Mouse (Mus musculus): ENCODE measurements around the gene Matn4. TPM values are rescaled to one million over a fixed set of nuclear protein-coding genes. Genes with fewer than 3 reads are reported as not detected.

Gene Matn4
- total RNA-seq, 2 experiments from 2014 or later, result not detected

DNA sequence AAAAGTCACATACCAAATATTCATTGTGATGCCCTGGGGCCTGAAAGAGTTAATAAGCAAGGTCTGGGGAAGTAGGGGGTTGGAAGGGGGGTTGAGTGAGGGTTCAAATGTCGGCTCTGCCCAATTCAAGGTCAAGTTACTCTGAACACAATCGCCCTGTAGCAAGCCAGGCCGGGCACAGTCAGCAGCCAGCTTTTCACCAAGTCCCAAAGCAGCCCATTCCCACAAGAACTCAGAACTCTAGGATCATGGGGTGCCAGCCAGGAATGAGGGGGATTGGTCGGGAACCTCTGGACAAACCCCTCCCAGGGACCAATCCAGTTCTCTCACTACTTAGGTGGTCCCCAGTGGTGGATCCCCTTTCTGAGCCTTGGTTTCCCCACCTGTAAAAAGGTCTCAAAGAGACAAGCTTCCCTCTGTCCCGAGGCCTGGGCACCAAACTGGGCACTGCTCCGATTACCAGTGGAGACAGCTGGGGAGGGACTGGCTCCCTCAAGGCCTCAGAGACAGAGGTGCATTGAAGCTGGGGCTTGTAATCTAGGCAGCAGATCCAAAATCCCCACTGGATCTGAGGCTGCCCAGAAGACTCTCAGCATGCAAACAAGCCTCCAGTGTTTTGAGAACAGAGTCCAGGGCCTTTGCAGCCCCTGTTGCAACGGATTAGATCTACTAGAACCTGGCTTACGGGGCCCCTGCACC lies 31.4 kb upstream of the Matn4 start:
- ATAC-seq (ENCODE audit: poor library complexity, severe bottlenecking), result no peak

DNA sequence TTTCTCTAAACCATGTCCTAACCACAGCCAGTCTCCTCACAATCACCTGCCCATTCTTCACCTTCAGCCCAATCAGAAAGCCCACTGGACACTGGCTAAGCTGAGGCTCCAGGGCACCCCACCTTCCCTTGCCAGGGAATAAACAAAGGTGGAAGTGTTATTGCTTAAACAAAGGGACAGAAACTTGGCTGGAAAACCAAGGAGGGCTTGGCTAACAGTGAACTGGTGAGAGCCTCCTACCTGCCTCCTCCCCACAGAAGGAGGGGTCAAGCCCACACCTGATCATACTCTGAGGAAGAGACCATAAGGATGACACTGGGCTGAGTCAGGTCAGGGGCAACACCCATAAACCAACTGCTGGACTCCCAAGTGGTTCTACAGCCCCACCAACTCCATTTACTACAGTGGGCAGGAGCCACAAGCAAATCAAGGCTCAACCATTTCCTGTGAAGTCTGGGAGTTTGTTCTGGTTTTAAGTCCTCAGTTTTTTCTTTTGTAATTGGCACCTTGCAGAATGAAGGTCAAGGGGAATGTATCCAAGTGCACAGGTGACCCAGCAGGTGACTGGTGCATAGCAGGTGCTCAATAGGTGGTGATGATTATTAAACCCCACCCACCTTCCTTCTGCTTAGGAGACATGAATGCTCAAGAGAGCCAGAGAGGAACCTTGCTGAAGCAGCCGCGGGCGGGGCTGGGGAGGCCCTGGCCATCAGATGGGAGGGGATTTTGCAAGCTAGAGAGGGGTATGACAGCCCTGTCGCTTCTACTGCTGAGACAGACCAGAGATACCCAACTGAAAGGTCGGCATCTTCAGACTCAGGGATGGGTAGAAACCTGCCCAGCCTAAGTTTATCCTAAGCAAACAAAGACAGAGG lies 30.5 kb upstream of the Matn4 start:
- ATAC-seq (ENCODE audit: poor library complexity, severe bottlenecking), result no peak

DNA sequence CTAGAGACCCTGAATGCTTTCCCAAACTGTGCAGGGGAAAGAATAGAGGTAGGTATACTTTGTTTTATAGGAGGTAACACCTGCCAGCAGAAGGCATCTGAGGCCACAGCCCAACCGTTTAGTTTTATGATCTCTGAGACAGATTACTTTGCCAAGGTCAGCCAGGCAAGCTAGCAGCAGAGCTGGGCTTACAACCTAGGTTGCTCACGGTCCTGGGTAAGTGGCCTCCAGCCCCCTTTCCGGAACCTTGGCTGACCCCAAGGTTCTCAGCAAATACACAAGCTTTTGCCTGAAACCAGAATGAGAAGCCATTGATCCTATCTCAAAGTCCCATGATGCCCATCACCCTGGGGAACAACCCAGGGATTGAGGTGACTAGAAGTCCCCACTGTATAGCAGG lies 29.7 kb upstream of the Matn4 start:
- ATAC-seq (ENCODE audit: poor library complexity, severe bottlenecking), result no peak

DNA sequence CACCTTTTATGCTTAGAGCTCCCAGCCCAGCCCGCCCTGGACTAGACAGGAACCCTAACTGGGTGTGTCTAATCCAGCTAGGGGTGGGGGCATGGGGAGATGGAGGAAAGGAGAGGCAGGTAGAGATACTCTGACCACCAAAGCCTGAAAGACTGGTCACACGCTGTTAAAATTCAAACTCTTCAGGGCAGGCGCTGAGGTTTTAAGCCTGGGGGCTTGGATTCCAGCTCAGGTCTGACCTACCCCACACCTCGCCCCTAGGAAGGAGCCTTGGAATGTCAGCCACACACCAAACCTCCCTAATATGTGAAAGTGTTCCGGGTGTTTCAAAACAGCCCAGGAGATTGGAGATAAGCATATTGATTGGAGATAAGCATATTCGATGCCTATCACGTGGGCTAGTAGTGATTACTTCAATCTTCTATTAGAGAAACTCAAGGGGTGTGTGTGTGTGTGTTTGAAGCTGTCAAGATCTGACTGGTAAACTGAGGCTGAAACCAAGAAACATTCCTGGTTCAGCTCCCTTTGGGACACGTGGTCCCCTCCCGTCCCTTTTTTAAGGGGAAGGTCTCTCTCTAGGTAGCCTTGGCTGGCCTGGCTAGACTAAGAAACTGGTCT lies 28.4 kb upstream of the Matn4 start:
- no peak for ATAC-seq (ENCODE audit: poor library complexity, severe bottlenecking)

DNA sequence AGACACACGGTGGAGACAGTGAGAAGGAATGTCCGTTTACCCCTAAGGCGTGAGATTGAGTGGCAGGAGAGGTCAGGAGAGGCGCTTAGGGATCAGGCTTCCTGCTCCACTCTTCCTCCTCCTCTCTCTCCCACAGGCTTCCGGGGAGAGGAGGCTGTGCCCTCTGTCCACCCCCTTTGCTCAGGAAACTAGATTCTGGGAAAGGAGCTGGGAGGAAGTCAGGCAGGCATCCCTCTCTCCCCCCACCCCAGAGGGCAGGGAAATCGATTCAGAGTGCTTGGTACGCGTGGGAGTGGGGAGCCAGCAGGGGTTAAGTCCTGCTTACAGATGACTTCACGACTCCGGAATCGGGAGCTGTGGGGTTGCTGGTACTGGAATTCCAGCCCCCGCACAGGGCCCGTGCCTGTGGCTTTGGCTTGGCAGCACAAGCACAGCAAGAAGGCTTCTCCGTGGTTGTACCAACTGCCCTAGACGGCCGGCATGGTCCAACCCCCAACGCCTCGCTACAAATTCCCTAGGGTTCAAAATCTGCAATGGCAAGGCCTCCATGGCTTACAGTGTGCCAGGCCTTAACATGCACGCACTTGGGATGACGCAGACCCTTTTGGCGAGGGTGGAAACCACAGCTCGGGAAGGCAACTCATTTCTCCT lies 27.7 kb upstream of the Matn4 start:
- ATAC-seq (ENCODE audit: poor library complexity, severe bottlenecking), result no peak

DNA sequence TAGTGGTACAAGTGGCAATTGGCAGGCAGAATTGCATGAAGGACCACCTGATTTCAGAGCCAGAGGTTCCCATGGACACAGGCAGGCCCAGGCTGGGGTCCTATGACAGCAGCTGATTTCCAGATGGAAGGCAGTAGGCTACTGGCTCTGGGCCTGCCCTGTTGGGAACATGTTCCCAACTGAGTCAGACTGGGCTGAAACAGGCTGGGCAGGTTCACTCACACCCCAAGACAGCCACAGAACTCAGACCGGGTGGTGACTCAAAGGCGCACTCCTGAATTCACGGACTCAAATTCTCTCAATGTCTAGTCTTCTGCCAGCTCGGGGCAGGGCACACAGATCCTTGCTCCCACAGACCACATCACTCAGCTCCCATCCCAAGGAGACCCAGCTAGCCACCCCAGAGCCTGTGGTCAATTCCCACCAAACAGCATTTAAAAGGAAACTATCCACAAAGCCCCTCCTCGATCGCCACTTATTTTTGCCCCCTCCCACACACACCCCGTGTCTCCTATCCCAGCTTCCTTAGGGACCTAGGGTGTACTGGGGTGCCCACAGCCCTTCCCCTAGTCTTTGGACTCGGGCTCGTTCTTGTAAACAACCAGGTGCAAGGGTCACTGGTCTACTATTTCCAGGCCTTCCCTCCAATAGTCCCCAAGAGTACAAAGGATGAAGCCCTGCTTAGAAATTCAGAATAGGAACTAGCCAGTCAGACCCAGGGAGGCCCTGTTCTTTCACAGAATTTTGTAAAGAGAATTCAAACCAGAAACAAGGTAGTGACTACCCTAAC lies 26.9 kb upstream of the Matn4 start:
- no peak for ATAC-seq (ENCODE audit: poor library complexity, severe bottlenecking)

DNA sequence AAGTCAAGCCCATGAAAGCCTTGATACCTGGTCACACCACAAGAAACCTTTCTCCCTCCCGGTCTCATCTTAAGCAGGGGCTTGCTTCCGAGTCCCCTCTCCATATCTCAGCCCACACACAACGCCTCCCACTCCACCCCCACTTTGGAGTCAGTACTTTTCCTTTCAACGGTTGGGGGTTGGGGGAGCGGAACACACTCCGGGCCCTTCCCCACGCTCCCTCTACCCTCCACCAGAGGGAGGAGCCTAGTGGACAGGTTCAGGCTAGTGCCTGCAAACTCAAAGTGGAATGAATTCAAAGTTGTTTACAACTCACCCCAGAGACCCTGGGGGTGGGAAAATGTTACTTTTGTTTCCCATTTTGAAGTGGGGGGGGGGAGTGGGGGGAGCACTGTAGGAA lies 25.7 kb upstream of the Matn4 start:
- ATAC-seq (ENCODE audit: poor library complexity, severe bottlenecking), result no peak

DNA sequence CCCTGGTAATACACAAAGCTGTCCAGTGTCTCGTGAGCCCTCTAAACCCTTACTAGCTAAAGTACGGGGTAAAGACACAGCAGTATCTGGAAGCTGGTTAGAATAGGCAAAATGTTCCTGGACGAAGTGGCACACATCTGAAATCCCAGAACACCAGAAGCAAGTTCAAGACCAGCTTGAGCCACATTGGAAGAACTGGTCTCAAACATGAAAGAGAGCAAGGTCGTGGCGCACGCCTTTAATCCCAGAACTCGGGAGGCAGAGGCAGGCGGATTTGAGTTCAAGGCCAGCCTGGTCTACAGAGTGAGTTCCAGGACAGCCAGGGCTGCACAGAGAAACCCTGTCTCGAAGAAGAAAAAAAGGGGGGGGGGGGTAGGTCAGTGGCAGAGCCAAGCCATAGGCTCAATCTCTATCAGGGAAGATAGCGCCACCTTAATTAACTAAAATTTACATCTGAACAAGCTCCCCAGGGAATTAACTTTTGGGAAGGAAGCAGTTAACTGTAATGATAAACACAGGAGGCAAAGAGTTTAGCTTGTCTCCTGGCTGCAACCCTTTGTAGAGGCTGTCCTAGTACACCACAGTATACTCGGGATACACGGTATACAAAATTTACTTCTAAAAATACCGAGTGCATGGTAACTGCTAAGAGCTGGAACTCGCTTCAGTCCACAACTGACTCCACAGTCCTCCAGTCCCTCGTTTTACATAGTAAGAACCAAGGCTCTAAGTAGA lies 25.1 kb upstream of the Matn4 start:
- no peak for ATAC-seq (ENCODE audit: poor library complexity, severe bottlenecking)

DNA sequence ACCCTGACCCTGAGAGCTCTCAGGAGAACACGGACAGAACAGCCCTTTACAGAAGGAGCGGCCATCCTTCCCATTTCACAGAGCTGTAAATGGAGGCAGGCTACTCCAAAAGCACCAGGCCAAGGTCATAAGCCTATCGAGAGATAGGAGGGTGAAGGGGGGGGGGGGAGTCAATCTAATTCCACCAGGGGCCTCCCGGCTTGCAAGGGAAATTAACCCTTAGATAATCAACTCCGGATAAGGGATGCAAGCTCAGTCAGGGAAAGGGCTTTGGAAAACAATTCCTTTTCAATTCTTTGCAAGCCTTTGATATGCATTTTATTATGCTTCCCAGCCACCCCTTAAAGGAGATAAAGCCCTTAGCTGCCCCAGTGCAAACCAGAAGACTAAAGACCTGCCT lies 23.5 kb upstream of the Matn4 start:
- ATAC-seq (ENCODE audit: poor library complexity, severe bottlenecking), result no peak

DNA sequence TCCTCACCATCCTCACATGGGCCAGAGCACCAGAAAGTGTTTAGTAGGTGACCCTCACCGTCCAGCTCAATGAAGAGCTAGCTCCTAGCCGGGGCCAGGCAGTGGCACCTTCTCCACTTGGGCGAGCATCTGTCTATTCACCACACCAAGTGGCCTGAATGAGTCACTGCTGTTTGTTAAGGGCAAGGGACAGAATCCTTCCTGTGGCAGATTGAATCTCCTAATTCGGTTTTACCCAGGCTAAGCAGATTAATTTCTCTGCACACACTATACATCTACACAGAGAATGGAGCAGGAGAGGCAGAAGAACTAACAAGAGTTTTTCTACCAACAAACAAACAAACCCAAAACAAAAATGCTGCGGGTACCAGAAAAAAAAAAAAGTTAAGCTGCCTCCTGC lies 22.0 kb upstream of the Matn4 start:
- ATAC-seq (ENCODE audit: poor library complexity, severe bottlenecking), result no peak

DNA sequence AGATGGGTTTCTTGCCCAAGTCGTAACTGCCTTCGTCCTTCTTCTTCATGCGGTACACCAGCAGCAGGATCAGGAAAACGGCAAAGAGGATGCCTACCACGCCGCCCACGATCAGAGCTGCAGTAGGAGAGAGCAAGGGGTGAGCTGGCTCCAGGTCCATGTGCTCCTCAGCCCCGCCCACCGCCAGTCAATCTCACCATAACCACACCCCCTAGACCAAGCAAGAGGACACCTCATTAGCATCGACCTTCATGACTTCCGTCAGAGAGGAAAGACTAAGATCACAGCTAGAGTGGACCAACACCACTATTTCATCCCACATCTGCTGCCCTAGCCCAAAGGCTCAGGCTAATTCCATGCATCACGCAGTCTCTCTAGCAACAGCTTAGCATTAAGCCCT lies 21.2 kb upstream of the Matn4 start:
- ATAC-seq (ENCODE audit: poor library complexity, severe bottlenecking), result no peak

DNA sequence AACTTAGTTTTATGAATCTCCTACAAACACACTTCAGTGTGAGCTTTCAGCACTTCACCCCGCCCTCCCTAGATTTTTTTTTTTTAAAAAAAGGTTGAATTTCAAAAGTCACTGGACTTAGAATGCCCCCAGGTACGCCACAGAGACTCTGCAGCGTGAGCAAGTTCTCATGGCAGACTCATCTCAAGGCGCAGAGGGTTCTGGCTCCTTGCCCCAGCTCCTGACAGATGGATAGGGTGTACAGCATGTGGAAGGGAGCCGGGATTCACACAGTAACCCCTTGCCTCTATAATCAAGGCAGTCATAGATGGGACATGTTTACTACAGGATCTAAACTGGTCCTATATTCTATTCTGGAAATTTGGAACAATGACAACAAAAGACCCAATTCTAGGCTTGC lies 20.4 kb upstream of the Matn4 start:
- ATAC-seq (ENCODE audit: poor library complexity, severe bottlenecking), result no peak

DNA sequence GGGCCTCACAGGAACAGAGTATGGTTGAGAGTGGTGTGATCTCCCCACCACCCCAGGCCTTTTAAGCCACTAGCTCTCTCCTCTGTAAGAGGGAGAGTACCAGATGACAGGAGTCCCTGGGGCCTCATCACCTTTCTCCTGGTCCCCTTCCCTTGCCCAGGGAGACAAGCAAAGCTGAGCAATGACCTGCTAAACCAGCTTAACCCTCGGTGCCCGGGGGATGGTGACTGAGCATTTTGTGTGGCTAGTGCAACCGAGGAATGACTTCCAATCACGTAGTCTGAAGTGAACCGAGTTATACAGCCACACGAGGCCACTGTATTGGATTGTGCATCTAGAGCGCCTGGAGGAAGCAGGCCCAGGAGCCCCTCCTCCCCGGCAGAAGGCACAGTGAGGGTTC lies 19.4 kb upstream of the Matn4 start:
- ATAC-seq (ENCODE audit: poor library complexity, severe bottlenecking), result no peak

DNA sequence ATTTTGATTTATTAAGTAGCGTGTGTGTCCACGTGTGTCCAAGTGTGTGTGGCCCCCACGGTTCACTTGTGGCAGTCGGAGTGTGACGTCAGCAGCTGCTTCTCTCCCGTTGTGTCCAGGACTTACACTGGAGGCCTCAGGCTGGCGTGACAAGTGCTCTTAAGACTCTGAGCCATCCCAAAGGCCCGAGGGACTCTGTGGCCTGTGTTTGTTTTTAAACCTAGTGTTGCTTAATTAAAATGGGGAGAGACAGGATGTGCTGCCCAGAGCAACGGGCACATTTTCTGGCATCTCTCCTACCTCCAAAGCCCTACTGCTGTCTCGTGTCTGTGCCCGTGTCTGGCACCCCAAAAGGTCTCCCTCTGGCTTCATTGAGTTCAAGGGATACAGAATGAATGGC lies 18.5 kb upstream of the Matn4 start:
- no peak for ATAC-seq (ENCODE audit: poor library complexity, severe bottlenecking)

DNA sequence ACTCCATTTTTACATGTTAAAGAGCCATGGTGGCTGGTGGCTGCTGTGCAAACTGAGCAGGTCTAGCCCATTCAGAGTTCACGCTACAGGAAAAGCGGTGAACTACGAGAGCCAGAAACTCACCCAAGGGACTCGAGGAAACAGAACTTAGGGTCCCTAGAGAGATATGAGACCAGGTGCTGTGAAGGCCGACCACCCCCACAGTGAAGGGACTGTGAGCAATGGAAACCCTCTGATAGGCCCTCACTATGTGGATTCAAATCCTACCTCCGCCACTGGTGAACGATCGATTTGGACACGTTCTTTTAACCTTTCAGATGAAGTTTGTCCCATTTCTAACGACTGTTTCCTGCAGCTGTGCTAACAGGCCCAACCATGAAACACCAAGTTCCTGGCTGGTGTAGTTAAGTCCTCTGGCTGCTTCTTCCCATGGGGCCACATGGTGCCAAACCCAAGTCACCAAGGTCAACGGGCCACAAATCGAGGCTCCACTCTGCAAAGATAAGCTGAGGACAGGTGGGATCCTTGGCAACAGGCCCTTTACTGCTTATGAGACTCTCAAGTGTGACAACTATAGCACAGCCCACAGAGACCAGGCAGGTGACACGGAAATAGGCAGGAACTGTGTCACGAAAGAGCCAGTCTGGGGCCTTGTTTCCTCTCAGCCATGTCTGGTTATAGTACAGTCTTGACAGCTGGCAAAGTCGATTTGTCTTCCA lies 17.9 kb upstream of the Matn4 start:
- ATAC-seq (ENCODE audit: poor library complexity, severe bottlenecking), result no peak

DNA sequence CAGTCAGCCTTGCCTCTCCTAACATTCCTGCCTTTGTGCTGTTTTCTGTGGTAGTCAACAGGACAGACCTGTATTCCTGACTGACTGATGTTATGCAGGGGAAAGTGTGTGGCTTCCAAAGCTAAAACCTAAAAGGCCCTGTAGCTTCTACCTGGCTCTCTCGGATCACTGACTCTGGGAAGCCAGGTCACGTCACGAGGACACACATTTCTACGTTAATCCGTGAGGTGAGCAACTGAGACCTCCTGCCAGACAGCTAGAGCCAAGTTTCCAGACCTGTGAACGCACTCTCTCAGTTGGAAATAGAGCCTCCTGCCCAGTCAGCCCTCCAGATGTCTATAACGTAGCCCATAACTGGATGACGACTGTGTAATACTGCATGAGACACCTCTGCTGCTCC lies 17.0 kb upstream of the Matn4 start:
- ATAC-seq (ENCODE audit: poor library complexity, severe bottlenecking), result no peak

DNA sequence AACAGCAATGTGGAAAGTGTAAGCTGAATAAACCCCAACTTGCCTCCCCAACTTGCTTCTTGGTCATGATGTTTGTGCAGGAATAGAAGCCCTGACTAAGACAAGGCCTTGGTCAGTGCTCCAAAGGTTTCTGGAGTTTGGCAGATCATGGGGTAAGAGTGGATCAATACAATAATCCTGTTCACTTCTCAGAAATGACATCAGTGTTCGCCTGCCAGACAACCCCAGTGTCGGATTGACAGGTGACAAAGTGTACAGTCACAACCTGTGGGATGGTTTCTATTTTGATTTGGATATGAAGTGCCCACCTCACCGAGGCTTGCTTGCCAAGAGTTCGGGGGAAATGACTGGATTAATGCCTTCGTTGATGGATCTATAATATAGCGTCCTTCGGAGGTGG lies 16.3 kb upstream of the Matn4 start:
- ATAC-seq (ENCODE audit: poor library complexity, severe bottlenecking), result no peak

DNA sequence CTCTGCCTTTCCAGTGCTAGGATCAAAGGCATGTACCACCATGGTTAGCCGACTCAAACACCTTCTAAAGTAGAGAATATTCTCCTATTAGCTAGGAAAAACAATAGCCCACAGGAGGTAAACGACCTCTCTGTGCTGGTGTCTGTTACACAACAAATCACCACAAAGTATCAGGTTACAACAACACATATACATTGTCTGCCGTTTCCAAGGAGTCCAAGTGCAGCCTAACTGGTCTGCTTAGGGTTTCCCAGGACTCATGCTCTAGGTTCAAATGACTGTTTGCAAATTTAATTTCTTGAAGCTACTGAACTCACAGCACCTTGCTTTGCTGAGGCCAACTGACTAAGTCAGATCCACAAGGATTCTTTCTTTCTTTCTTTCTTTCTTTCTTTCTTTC lies 14.5 kb upstream of the Matn4 start:
- no peak for ATAC-seq (ENCODE audit: poor library complexity, severe bottlenecking)

DNA sequence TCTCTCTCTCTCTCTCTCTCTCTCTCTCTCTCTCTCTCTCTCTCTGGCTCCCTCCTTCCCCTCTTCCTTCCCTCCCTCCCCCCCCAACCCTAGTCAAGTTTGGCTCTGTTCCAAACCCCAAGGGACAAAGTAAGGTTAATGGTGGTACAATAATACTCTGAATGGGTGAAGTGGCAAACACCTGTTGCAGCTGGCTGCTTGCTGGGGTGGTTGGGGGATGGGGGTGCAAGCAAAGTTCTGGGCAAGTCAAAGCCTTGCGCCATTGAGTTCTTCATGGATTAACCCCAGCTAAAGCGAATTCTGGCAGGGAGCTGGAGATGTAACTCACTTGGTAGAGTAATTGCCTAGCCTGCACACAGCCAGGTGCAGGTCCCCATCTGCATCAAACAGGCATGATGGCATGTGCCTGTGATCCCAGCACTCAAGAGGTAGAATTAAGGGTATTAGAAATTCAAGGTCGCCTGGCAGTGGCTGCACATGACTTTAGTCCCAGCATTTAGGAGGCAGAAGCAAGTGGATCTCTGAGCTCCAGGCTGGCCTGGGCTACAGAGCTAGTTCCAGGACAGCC lies 13.4 kb upstream of the Matn4 start:
- ATAC-seq (ENCODE audit: poor library complexity, severe bottlenecking), result no peak

Measured in megakaryocyte, adult 5-6 weeks (primary cell).